Mouse (Mus musculus) heart, embryonic 13.5 days (tissue): ENCODE results near the gene Sbno2. TPM values are rescaled to one million over a fixed set of nuclear protein-coding genes. Genes with fewer than 3 reads are reported as not detected.

Experiments used
- ATAC-seq: fragments of 200-750 bp; cut with Nextera tagmentation; 2 replicates; pipeline ENCODE4 v1.8.0; 2017; ENCODE audit warnings: moderate TSS enrichment; ENCODE audit not compliant: insufficient number of reproducible peaks, low FRiP score, low TSS enrichment; ENCODE audit errors: extremely low read depth
- H3K27ac ChIP-seq: fragments of 300-500 bp; sonication (generic); replicated peaks from 2 replicates; pipeline ENCODE4 v1.5.1; 2015; ENCODE audit warnings: moderate library complexity, mild to moderate bottlenecking, inconsistent platforms
- H3K27me3 ChIP-seq: fragments of 300-500 bp; sonication (generic); replicated peaks from 2 replicates; pipeline ENCODE4 v1.6.1; 2015; ENCODE audit warnings: mild to moderate bottlenecking, inconsistent platforms
- H3K36me3 ChIP-seq: fragments of 300-500 bp; sonication (generic); 2 replicates; pipeline ENCODE4 v1.6.1; 2015; ENCODE audit warnings: mild to moderate bottlenecking, inconsistent platforms
- H3K4me1 ChIP-seq: fragments of 300-500 bp; sonication (generic); 2 replicates; pipeline ENCODE4 v1.6.1; 2015; ENCODE audit warnings: inconsistent platforms
- H3K4me2 ChIP-seq: fragments of 300-500 bp; sonication (generic); 2 replicates; pipeline ENCODE4 v1.6.1; 2015; ENCODE audit warnings: inconsistent platforms, mild to moderate bottlenecking, moderate library complexity
- H3K4me3 ChIP-seq: fragments of 300-500 bp; sonication (generic); 2 replicates; pipeline ENCODE4 v1.5.1; 2015; ENCODE audit warnings: moderate library complexity, mild to moderate bottlenecking, inconsistent platforms
- H3K9ac ChIP-seq: fragments of 300-500 bp; sonication (generic); 2 replicates; pipeline ENCODE4 v1.6.1; 2015; ENCODE audit warnings: inconsistent platforms, mild to moderate bottlenecking, moderate library complexity
- H3K9me3 ChIP-seq: fragments of 300-500 bp; sonication (generic); 2 replicates; pipeline ENCODE4 v1.6.1; 2016; ENCODE audit warnings: inconsistent platforms
- WGBS: fragments of 180-500 bp; shearing (Covaris S2); methylation state at CpG from one replicate; pipeline ENCODE4 v1.1.7; 2015; ENCODE audit warnings: mixed read lengths; 5-methylcytosine and 5-hydroxymethylcytosine counted together
- polyA plus RNA-seq: library from polyadenylated mRNA; unstranded; fragments of >200 nt; fragmentation: Nextera tagmentation; extraction: Ambion mirVana; gene quantifications from 2 replicates; pipeline ENCODE4 v1.2.1, GENCODE M21; 2015

Gene Sbno2
- polyA plus RNA-seq, 1 experiment from 2014 or later = 10.1 TPM

GRCm38 (mm10) chr10:80013609-80014008, 91.8 kb downstream of the Sbno2 start:
- H3K36me3 ChIP-seq = peaks cover 33% of the 10 kb centered on the region
- no peak for ATAC-seq
- 43% methylated on average over 25 of the region's 25 CpGs for WGBS
- peaks cover 22% of the 10 kb centered on the region for H3K9me3 ChIP-seq
- no peak overlapping the region for H3K9ac ChIP-seq
- H3K4me2 ChIP-seq = no peak overlapping the region
- no peak overlapping the region for H3K27ac ChIP-seq
- H3K27me3 ChIP-seq = peaks cover 57% of the 10 kb centered on the region
- peaks cover 15% of the 10 kb centered on the region for H3K4me1 ChIP-seq
- H3K4me3 ChIP-seq = no peak overlapping the region

- Histone ChIP-seq H3K4me1 (peaks cover 11% of the 10 kb centered on the region), H3K4me2 (no peak overlapping the region), H3K27ac (no peak overlapping the region), H3K9ac (no peak overlapping the region), H3K9me3 (peaks cover 22% of the 10 kb centered on the region), H3K36me3 (peaks cover 39% of the 10 kb centered on the region), H3K4me3 (no peak overlapping the region), H3K27me3 (peaks cover 52% of the 10 kb centered on the region)
- no peak for ATAC-seq
- WGBS = 83% methylated on average over 6 of the region's 6 CpGs
These were observed 93.6 kb downstream of the Sbno2 start for GRCm38 (mm10) chr10:80011740-80012139.

Other genes starting within 250 kb of the Sbno2 start
- 2.5 and 2.6 TPM in 2 replicates for gene Prtn3, start 231.1 kb downstream of the Sbno2 start, polyA plus RNA-seq
- 15.8 and 16.4 TPM in 2 replicates for gene Plppr3, start 230.9 kb downstream of the Sbno2 start, polyA plus RNA-seq
- 0.25 and 0.96 TPM in 2 replicates for gene Elane, start 219.3 kb downstream of the Sbno2 start, polyA plus RNA-seq
- gene Cfd, start 214.7 kb downstream of the Sbno2 start, polyA plus RNA-seq = not detected in 2 replicates
- gene Med16, start 196.6 kb downstream of the Sbno2 start, polyA plus RNA-seq = 41.8 and 42.1 TPM in 2 replicates
- 1.7 TPM in 1 of 2 replicates, not detected in the other for gene Gm26602, start 194.7 kb downstream of the Sbno2 start, polyA plus RNA-seq
- 0.60 and 0.67 TPM in 2 replicates for gene Kiss1r, start 188.6 kb downstream of the Sbno2 start, polyA plus RNA-seq
- 95.6 and 100 TPM in 2 replicates for gene R3hdm4, start 184.4 kb downstream of the Sbno2 start, polyA plus RNA-seq
- 3.4 and 4.2 TPM in 2 replicates for gene Arid3a, start 178.5 kb downstream of the Sbno2 start, polyA plus RNA-seq
- gene Wdr18, start 145.4 kb downstream of the Sbno2 start, polyA plus RNA-seq = 72.4 and 80.9 TPM in 2 replicates
- 0.09 and 0.11 TPM in 2 replicates for gene Grin3b, start 134.9 kb downstream of the Sbno2 start, polyA plus RNA-seq
- gene Tmem259, start 121.2 kb downstream of the Sbno2 start, polyA plus RNA-seq = 10.6 and 12.8 TPM in 2 replicates
- 264 and 271 TPM in 2 replicates for gene Cnn2, start 117.0 kb downstream of the Sbno2 start, polyA plus RNA-seq
- 2.2 and 2.6 TPM in 2 replicates for gene Abca7, start 109.1 kb downstream of the Sbno2 start, polyA plus RNA-seq
- gene Arhgap45, start 88.9 kb downstream of the Sbno2 start, polyA plus RNA-seq = 5.5 and 6.5 TPM in 2 replicates
- gene Polr2e, start 65.8 kb downstream of the Sbno2 start, polyA plus RNA-seq = 149 and 154 TPM in 2 replicates
- 691 and 741 TPM in 2 replicates for gene Gpx4, start 58.4 kb downstream of the Sbno2 start, polyA plus RNA-seq
- gene Stk11, start 10.2 kb upstream of the Sbno2 start, polyA plus RNA-seq = 12.0 and 13.0 TPM in 2 replicates
- 808 and 893 TPM in 2 replicates for gene Atp5d, start 33.1 kb upstream of the Sbno2 start, polyA plus RNA-seq
- 1.6 and 2.5 TPM in 2 replicates for gene Cbarp, start 35.3 kb upstream of the Sbno2 start, polyA plus RNA-seq
- 15.6 and 15.7 TPM in 2 replicates for gene Midn, start 42.7 kb upstream of the Sbno2 start, polyA plus RNA-seq
- gene Cirbp, start 60.4 kb upstream of the Sbno2 start, polyA plus RNA-seq = 87.9 and 96.4 TPM in 2 replicates
- 10.4 and 13.1 TPM in 2 replicates for gene 1600002K03Rik, start 67.4 kb upstream of the Sbno2 start, polyA plus RNA-seq
- gene Efna2, start 73.9 kb upstream of the Sbno2 start, polyA plus RNA-seq = 8.5 and 10.6 TPM in 2 replicates
- gene Mum1, start 120.9 kb upstream of the Sbno2 start, polyA plus RNA-seq = 41.7 and 43.7 TPM in 2 replicates
- 527 and 606 TPM in 2 replicates for gene Ndufs7, start 143.6 kb upstream of the Sbno2 start, polyA plus RNA-seq
- gene Gamt, start 155.4 kb upstream of the Sbno2 start, polyA plus RNA-seq = 53.3 and 62.1 TPM in 2 replicates
- 36.4 and 37.9 TPM in 2 replicates for gene Dazap1, start 155.9 kb upstream of the Sbno2 start, polyA plus RNA-seq
- 621 and 687 TPM in 2 replicates for gene Rps15, start 186.9 kb upstream of the Sbno2 start, polyA plus RNA-seq
- gene Apc2, start 190.4 kb upstream of the Sbno2 start, polyA plus RNA-seq = 0.90 and 0.94 TPM in 2 replicates
- 36.0 and 36.6 TPM in 2 replicates for gene 2310011J03Rik, start 215.0 kb upstream of the Sbno2 start, polyA plus RNA-seq
- 1.8 and 2.1 TPM in 2 replicates for gene Pcsk4, start 223.9 kb upstream of the Sbno2 start, polyA plus RNA-seq
- 2.6 and 4.4 TPM in 2 replicates for gene Reep6, start 224.4 kb upstream of the Sbno2 start, polyA plus RNA-seq
- gene Adamtsl5, start 242.8 kb upstream of the Sbno2 start, polyA plus RNA-seq = 6.5 and 8.3 TPM in 2 replicates